Mouse (Mus musculus): ENCODE data around the gene Acot12.

The Acot12 gene

DNA sequence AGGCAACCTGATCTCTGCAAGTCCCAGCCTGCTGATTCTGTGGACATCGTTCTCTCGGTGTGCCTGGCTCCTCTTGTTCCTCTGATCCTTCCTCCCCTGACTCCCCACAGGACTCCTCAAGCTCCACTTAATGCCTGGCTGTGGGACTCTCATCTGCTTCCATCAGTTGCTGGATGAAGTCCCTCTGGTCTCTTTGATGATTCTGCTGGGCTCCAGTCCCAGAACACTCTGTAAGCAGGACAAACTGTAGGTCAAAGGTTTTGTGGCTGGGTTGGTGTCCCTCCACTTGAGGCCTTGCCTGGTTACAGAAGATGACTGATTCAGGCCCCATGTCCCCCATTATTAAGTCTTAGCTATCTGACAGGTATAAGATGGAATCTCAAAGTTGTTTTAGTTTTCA, 84.8 kb downstream of the Acot12 start:
- DNase-seq (ENCODE audit: low read depth): no peak

- DNase-seq (ENCODE audit: low read depth): no peak
Measured at GRCm38 (mm10) chr13:91827876-91828275, 86.6 kb downstream of the Acot12 start.
